Mouse (Mus musculus) hindbrain, embryonic 13.5 days (tissue): ENCODE data around the gene Dcst2. TPM values are rescaled to one million over a fixed set of nuclear protein-coding genes. Genes with fewer than 3 reads are reported as not detected.

Experiments
- ATAC-seq: fragments of 200-750 bp; cut with Nextera tagmentation; 2 replicates; pipeline ENCODE4 v1.8.0; 2017; ENCODE audit warnings: moderate TSS enrichment; ENCODE audit not compliant: low FRiP score
- H3K27ac ChIP-seq: fragments of 300-500 bp; sonication (generic); 2 replicates; pipeline ENCODE4 v1.5.1; 2015; ENCODE audit warnings: inconsistent platforms, mild to moderate bottlenecking, moderate library complexity
- H3K27me3 ChIP-seq: fragments of 300-500 bp; sonication (generic); 2 replicates; pipeline ENCODE4 v1.6.1; 2015; ENCODE audit warnings: mild to moderate bottlenecking, inconsistent platforms
- H3K36me3 ChIP-seq: fragments of 300-500 bp; sonication (generic); 2 replicates; pipeline ENCODE4 v1.6.1; 2015; ENCODE audit warnings: mild to moderate bottlenecking, inconsistent platforms
- H3K4me1 ChIP-seq: fragments of 300-500 bp; sonication (generic); replicated peaks from 2 replicates; pipeline ENCODE4 v1.6.1; 2015; ENCODE audit warnings: inconsistent platforms
- H3K4me2 ChIP-seq: fragments of 300-500 bp; sonication (generic); 2 replicates; pipeline ENCODE4 v1.6.1; 2015; ENCODE audit warnings: inconsistent platforms, mild to moderate bottlenecking, moderate library complexity
- H3K4me3 ChIP-seq: fragments of 300-500 bp; sonication (generic); 2 replicates; pipeline ENCODE4 v1.5.1; 2015; ENCODE audit warnings: mild to moderate bottlenecking, inconsistent platforms
- H3K9ac ChIP-seq: fragments of 300-500 bp; sonication (generic); 2 replicates; pipeline ENCODE4 v1.6.1; 2015; ENCODE audit warnings: mild to moderate bottlenecking, inconsistent platforms
- H3K9me3 ChIP-seq: fragments of 300-500 bp; sonication (generic); 2 replicates; pipeline ENCODE4 v1.6.1; 2016; ENCODE audit warnings: inconsistent platforms
- WGBS: fragments of 180-500 bp; shearing (Covaris S2); methylation state at CpG from one replicate; pipeline ENCODE4 v1.1.7; 2015; 5-methylcytosine and 5-hydroxymethylcytosine counted together
- polyA plus RNA-seq: library from polyadenylated mRNA; unstranded; fragments of >200 nt; fragmentation: Nextera tagmentation; extraction: Ambion mirVana; gene quantifications from 2 replicates; pipeline ENCODE4 v1.2.1, GENCODE M21; 2015

Dcst2 gene
- polyA plus RNA-seq, 1 experiment from 2014 or later = 0.14 TPM

- ATAC-seq = peak; percentile 4; the same call in 1 of the 2 replicates
- H3K9ac ChIP-seq = 0 out of 2 replicates have a peak overlapping the region, but pooled peaks have one; percentile 80
Observed at GRCm38 (mm10) chr3:89377831-89378230, 16.1 kb downstream of the Dcst2 start.

GRCm38 (mm10) chr3:89378394-89379067, 16.8 kb downstream of the Dcst2 start:
- Histone ChIP-seq H3K27me3 (peaks cover 1% of the 10 kb centered on the region; the same call in 1 of the 2 replicates), H3K36me3 (no peaks in the 10 kb centered on the region), H3K9me3 (no peaks in the 10 kb centered on the region), H3K4me1 (peaks cover 22% of the 10 kb centered on the region), H3K4me2 (peak overlapping the region; percentile 85), H3K9ac (peak overlapping the region; percentile 80), H3K27ac (peak overlapping the region; percentile 30), H3K4me3 (peak overlapping the region; percentile 57)
- WGBS = under 1% methylated on average over 28 of the region's 29 CpGs
- ATAC-seq = peak; percentile 86

More at GRCm38 (mm10) chr3:89377831-89378230, 16.1 kb downstream of the Dcst2 start:
- peaks cover 4% of the 10 kb centered on the region; the same call in 1 of the 2 replicates for H3K27me3 ChIP-seq
- H3K36me3 ChIP-seq = no peaks in the 10 kb centered on the region
- WGBS = 74% methylated on average over 4 of the region's 4 CpGs
- peaks cover 22% of the 10 kb centered on the region for H3K4me1 ChIP-seq
- H3K4me3 ChIP-seq = no peak overlapping the region
- no peak overlapping the region for H3K27ac ChIP-seq
- no peaks in the 10 kb centered on the region for H3K9me3 ChIP-seq
- peak overlapping the region; percentile 85; the same call in 1 of the 2 replicates for H3K4me2 ChIP-seq

DNA sequence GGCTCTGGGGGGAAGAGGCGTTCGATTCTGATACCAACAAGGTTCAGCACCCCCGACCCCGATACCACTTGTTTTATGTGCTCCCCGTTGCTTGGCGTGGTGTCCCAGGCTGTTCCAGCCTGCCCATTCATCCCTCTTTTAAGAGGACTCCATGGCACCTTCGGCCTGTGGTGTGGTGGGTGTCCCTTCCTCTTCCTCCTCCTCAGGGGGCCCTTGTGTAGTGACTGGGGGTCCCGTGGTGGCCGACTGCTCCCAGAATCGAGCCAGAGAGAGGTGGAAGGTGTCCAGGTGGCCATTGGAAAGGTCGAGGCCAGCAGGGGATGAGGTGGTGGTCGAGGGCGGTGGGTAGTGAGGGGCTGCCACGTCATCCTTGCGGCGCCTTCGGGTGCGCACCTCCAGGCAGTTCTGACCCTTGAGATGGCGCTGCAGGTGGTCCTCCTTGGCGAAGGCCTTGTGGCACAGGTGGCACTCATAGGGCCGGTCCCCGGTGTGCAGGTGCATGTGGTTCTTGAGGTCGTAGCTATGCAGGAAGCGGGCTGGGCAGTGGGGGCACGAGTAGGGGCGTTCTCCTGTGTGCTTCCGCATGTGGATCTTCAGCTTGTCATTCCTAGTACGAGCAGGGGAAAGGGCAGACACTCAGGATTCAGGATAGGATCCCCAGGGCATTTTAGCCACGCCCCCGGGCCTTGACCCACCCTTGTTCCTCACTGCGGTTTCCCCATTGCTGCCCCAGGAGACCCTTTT, 17.8 kb downstream of the Dcst2 start:
- WGBS = 89% methylated on average over 31 of the region's 31 CpGs
- no peaks in the 10 kb centered on the region for H3K36me3 ChIP-seq
- no peaks in the 10 kb centered on the region for H3K9me3 ChIP-seq
- peaks cover 22% of the 10 kb centered on the region for H3K4me1 ChIP-seq
- H3K27ac ChIP-seq = no peak overlapping the region
- no peaks in the 10 kb centered on the region for H3K27me3 ChIP-seq
- H3K9ac ChIP-seq = no peak overlapping the region
- H3K4me2 ChIP-seq = peak overlapping the region; percentile 85; the same call in 1 of the 2 replicates
- ATAC-seq = no peak
- no peak overlapping the region for H3K4me3 ChIP-seq

GRCm38 (mm10) chr3:89380291-89380690, 18.5 kb downstream of the Dcst2 start:
- Histone ChIP-seq H3K4me2 (no peak overlapping the region), H3K9me3 (no peaks in the 10 kb centered on the region), H3K36me3 (no peaks in the 10 kb centered on the region), H3K4me3 (no peak overlapping the region), H3K4me1 (peaks cover 22% of the 10 kb centered on the region), H3K9ac (no peak overlapping the region), H3K27me3 (no peaks in the 10 kb centered on the region), H3K27ac (no peak overlapping the region)
- WGBS = 95% methylated on average over 14 of the region's 14 CpGs
- ATAC-seq = no peak

DNA sequence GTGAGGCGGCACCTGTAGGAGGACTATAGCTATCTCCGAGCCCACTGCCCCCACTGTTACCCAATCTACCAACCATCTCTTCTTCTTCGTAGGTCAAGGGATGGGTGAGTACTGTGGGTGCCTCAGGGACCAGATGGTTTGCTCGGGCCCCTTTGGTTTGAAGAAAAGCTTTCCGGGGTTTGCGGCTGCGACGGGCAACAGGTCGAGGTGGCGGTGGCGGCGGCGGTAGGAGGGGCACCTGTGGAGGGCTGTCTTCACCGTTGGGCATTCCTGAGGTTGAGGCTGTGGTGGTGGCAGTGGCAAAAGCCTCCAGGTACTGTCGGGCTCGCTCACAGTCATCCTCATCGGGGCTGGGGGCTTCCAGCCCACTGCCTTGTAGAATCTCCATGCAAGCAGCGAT, 18.9 kb downstream of the Dcst2 start:
- H3K4me2 ChIP-seq = no peak overlapping the region
- H3K27me3 ChIP-seq = 0 out of 2 replicates have a peak, but pooled peaks cover under 1% of the 10 kb centered on the region
- no peak overlapping the region for H3K4me3 ChIP-seq
- no peaks in the 10 kb centered on the region for H3K9me3 ChIP-seq
- no peak overlapping the region for H3K9ac ChIP-seq
- no peaks in the 10 kb centered on the region for H3K36me3 ChIP-seq
- H3K27ac ChIP-seq = no peak overlapping the region
- no peak for ATAC-seq
- peaks cover 22% of the 10 kb centered on the region for H3K4me1 ChIP-seq
- WGBS = 92% methylated on average over 18 of the region's 18 CpGs

DNA sequence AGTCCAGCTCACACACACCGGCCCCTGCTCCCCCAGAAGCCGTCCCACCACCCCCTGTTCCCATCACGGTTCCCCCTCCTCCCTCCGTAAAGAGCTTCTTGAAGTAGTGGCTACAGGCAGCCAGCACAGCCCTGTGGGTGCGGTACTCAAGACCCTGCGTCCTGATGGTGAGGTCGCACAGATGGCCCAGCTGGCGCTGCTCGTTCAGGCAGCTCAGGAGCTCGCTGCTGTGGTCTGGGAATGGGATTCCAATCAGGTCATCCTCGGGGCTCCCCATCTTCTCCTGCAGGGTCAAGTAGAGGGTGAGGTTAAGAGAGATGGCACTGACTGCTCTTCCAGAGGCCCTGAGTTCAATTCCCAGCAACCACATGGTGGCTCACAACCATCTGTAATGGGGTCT, 19.5 kb downstream of the Dcst2 start:
- Histone ChIP-seq H3K4me2 (no peak overlapping the region), H3K27ac (no peak overlapping the region), H3K36me3 (no peaks in the 10 kb centered on the region), H3K27me3 (0 out of 2 replicates have a peak, but pooled peaks cover 6% of the 10 kb centered on the region), H3K9ac (no peak overlapping the region), H3K9me3 (no peaks in the 10 kb centered on the region), H3K4me3 (no peak overlapping the region), H3K4me1 (peaks cover 22% of the 10 kb centered on the region)
- ATAC-seq = no peak
- 85% methylated on average over 11 of the region's 11 CpGs for WGBS

DNA sequence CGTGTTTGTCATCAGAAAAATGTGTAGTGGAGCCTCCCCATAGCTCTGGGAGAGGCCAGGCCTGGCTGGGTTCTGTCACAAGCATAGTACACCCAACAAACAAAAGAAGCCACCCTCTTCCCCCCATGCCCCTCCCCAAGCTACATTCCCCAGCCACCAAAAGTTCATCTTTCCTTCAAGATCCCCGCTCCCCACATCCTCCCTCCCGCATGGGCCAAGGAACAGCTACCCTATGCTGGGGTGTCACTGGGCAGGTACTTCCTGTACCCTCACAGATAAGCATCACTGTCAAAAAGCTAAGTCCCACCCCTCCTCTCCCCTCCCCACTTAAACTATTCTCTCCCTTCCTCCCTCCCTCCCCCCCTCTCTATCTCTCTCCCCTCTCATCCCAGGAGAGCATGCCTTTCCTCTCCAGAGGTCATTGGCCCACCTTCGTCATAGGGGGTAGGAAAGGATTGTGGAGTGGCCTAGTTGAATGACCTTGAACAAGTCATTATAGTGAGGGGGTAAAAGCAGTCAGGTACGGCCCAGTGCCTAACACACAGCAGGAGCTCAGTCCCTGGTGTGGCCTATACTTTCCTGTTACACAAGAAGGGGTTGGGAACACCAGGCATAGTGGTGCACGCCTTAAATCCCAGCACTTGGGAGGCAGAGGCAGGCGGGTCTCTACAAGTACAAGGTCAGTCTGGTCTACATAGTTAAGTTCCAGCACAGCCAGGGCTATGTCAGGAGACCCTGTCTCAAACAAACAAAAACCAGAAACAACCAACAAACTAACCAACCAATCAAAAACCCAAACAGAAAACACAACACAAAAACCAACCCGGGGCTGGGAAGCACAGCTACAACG, 20.5 kb downstream of the Dcst2 start:
- Histone ChIP-seq H3K4me1 (peaks cover 29% of the 10 kb centered on the region), H3K4me2 (no peak overlapping the region), H3K4me3 (no peak overlapping the region), H3K9me3 (no peaks in the 10 kb centered on the region), H3K36me3 (no peaks in the 10 kb centered on the region), H3K27ac (no peak overlapping the region), H3K9ac (no peak overlapping the region), H3K27me3 (0 out of 2 replicates have a peak, but pooled peaks cover 8% of the 10 kb centered on the region)
- ATAC-seq = no peak
- WGBS = 86% methylated on average over 9 of the region's 9 CpGs

DNA sequence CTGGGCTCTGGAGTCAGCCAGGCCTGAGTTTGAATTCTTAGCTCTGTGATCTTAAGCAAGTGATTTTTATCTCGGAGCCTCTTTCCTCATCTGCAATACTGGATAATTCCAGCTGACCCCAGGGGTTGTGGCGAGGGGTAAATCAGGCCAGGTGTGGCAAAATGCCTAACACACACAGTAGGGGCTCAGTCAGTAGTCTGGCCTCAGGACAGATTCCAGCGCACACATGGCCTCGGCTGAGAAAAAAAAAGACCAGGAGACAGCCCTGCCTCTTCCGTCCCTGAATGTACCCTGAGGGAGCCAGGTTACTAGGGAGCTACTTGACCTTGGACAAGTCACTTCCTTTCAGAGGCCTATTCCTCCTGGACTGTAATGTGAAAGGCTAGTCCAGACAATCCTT, 21.2 kb downstream of the Dcst2 start:
- no peaks in the 10 kb centered on the region for H3K9me3 ChIP-seq
- H3K4me1 ChIP-seq = peaks cover 28% of the 10 kb centered on the region
- no peak for ATAC-seq
- no peak overlapping the region for H3K27ac ChIP-seq
- H3K36me3 ChIP-seq = no peaks in the 10 kb centered on the region
- H3K4me3 ChIP-seq = no peak overlapping the region
- WGBS = 85% methylated on average over 5 of the region's 5 CpGs
- 0 out of 2 replicates have a peak, but pooled peaks cover 13% of the 10 kb centered on the region for H3K27me3 ChIP-seq
- H3K4me2 ChIP-seq = no peak overlapping the region
- H3K9ac ChIP-seq = no peak overlapping the region

DNA sequence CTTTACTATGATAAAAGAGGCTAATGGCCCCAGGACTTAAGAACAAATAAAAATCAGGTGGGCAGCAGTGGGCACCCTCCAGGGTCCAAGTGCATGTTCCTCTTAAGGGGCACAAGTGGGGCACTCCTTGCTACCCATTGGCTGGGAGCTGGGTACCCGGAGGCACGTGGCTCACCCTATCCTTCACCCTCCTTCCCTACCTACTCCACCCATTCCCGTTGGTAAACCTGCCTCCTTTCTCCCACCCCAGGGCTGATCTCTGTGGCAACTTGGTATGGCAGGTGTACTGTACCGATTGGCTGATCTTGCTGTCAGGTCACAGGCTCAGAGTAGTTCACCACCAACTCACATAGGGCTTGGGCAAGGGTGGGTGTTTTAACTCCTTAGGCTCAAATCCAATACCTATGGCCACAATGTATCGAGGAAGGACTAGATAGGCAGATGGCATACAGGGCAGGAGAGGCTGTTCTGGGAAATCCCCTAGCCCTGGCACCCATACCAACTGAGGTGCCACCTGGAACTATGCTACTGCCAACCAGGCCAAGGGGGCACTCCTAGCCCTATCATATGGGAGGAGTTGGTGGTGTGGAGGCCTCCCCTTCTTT, 22.0 kb downstream of the Dcst2 start:
- peaks cover 26% of the 10 kb centered on the region for H3K4me1 ChIP-seq
- H3K4me3 ChIP-seq = no peak overlapping the region
- H3K9ac ChIP-seq = no peak overlapping the region
- H3K27ac ChIP-seq = no peak overlapping the region
- H3K9me3 ChIP-seq = no peaks in the 10 kb centered on the region
- 0 out of 2 replicates have a peak, but pooled peaks cover 13% of the 10 kb centered on the region for H3K27me3 ChIP-seq
- H3K36me3 ChIP-seq = no peaks in the 10 kb centered on the region
- no peak for ATAC-seq
- H3K4me2 ChIP-seq = no peak overlapping the region
- WGBS = 90% methylated on average over 5 of the region's 5 CpGs

DNA sequence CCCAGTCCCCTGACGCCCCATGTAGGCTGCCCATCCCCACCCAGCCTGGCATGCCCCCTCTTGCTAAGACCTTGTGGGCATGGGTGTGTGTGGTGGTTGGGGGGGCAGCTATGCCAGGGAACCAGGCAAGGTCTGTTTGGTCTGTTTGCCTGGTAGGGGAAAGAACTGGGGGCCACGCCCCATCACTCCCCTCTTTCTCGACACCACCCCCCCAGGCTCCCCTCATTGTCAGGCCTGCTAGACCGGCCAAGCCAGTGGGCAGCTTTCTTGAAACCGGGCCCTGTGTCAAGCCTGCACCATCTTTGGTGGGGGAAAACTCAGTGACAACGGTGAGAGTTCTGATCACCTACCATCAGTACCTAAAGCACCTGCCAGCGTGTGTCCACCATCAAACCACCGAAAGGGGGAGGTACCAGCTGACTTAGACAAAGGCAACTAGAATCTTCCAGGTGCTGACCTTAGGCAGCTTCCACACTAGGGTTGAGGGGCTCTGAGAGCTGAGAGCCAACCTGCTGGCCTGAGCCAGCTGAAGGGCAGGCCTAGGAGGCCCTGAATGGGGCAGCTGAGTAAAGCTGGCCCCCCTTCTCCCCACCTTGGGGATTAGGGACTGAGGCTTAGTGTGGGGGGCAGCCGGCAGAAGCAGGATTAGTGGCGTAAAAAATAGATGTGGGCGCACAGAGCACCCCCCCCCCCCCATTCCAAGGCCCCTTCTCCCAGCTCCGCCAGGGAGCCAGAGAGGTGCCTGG, 22.7 kb downstream of the Dcst2 start:
- H3K27me3 ChIP-seq = 0 out of 2 replicates have a peak, but pooled peaks cover 13% of the 10 kb centered on the region
- no peak overlapping the region for H3K9ac ChIP-seq
- no peaks in the 10 kb centered on the region for H3K36me3 ChIP-seq
- H3K4me1 ChIP-seq = peaks cover 18% of the 10 kb centered on the region
- no peak overlapping the region for H3K4me3 ChIP-seq
- no peak for ATAC-seq
- no peaks in the 10 kb centered on the region for H3K9me3 ChIP-seq
- no peak overlapping the region for H3K4me2 ChIP-seq
- WGBS = 73% methylated on average over 12 of the region's 12 CpGs
- H3K27ac ChIP-seq = no peak overlapping the region

GRCm38 (mm10) chr3:89385451-89385850, 23.7 kb downstream of the Dcst2 start:
- no peaks in the 10 kb centered on the region for H3K9me3 ChIP-seq
- H3K4me2 ChIP-seq = no peak overlapping the region
- no peak overlapping the region for H3K4me3 ChIP-seq
- no peak overlapping the region for H3K27ac ChIP-seq
- 60% methylated on average over 11 of the region's 11 CpGs for WGBS
- peaks cover 13% of the 10 kb centered on the region; the same call in 1 of the 2 replicates for H3K27me3 ChIP-seq
- no peaks in the 10 kb centered on the region for H3K36me3 ChIP-seq
- H3K9ac ChIP-seq = no peak overlapping the region
- no peak for ATAC-seq
- H3K4me1 ChIP-seq = peaks cover 21% of the 10 kb centered on the region
